ENCODE assay signal across 27 mouse cellular contexts in genomic region chr4:71431245-71431929, GRCm38 (mm10).
DNase-seq lines count a peak whose midpoint lies in the region; ATAC-seq lines count a peak whose summit lies in the region.
"Had no signal": no experiment of that assay in that cellular context is flagged by ENCODE, and none has a peak within 500 bp of the region (broad histone marks: within the 10 kb centered on the region; RNA-seq: fewer than 3 reads in every experiment).

No protein-coding gene starts in this region.

- no peak overlapping the region for H3K4me3 ChIP-seq in heart, embryonic 12.5 days
- H3K4me3 ChIP-seq: forebrain, embryonic 10.5 days; forebrain, embryonic 13.5 days; gastrocnemius, adult 2 months; heart, embryonic 13.5 days; hindbrain, embryonic 12.5 days; hindbrain, embryonic 15.5 days had no signal

- WGBS in heart, embryonic 12.5 days = 85% methylated on average over 3 of the region's 3 CpGs

- H3K9me3 ChIP-seq in heart, embryonic 12.5 days (replicated peaks) = no peaks in the 10 kb centered on the region
- H3K9me3 ChIP-seq: forebrain, embryonic 10.5 days; forebrain, embryonic 13.5 days; heart, embryonic 13.5 days; hindbrain, embryonic 12.5 days; hindbrain, embryonic 15.5 days had no signal

- peak; percentile 2 to 3 for DNase-seq in B cell, adult 2 months
- peak; percentile 4 for DNase-seq in c-Kit-positive CD71-negative TER-119-negative erythroid progenitor cells, embryonic 14.5 days (ENCODE audit: low read depth)
- DNase-seq in thymus, postnatal 25 days = no peak
- no peak for DNase-seq in right cerebral cortex, postnatal 10 days (ENCODE audit: low spot score in 2 of 2)
- no peak for DNase-seq in adrenal gland, adult 18-20 months (ENCODE audit: low spot score in 2 of 2)
- DNase-seq: adrenal gland, postnatal 10 days; adrenal gland, postnatal 36 days; cerebellum, adult 11 months; cerebellum, adult 2 months; cerebellum, postnatal 10 days; cerebellum, postnatal 36 days; forebrain, postnatal 0 days; gastrocnemius, adult 2 months; gastrocnemius, postnatal 14 days; heart, adult 18-20 months; heart, postnatal 14 days; heart, postnatal 4 days had no signal

- no peak overlapping the region for H3K4me2 ChIP-seq in heart, embryonic 12.5 days
- H3K4me2 ChIP-seq: forebrain, embryonic 13.5 days; heart, embryonic 13.5 days; hindbrain, embryonic 12.5 days; hindbrain, embryonic 15.5 days had no signal

- H3K9ac ChIP-seq in heart, embryonic 12.5 days = no peak overlapping the region
- H3K9ac ChIP-seq: forebrain, embryonic 13.5 days; forebrain, postnatal 0 days; heart, embryonic 13.5 days; hindbrain, embryonic 12.5 days; hindbrain, embryonic 15.5 days had no signal

- H3K4me1 ChIP-seq in heart, embryonic 12.5 days (replicated peaks) = no peaks in the 10 kb centered on the region
- H3K4me1 ChIP-seq: forebrain, embryonic 10.5 days; forebrain, embryonic 13.5 days; heart, embryonic 13.5 days; hindbrain, embryonic 12.5 days; hindbrain, embryonic 15.5 days had no signal

- no peaks in the 10 kb centered on the region for H3K27me3 ChIP-seq in heart, embryonic 12.5 days (replicated peaks)
- H3K27me3 ChIP-seq: forebrain, embryonic 13.5 days; heart, embryonic 13.5 days; hindbrain, embryonic 12.5 days; hindbrain, embryonic 15.5 days had no signal

- H3K36me3 ChIP-seq in heart, embryonic 12.5 days = no peaks in the 10 kb centered on the region
- H3K36me3 ChIP-seq: forebrain, embryonic 10.5 days; heart, embryonic 13.5 days; hindbrain, embryonic 12.5 days; hindbrain, embryonic 15.5 days had no signal

- ATAC-seq in hematopoietic stem cell, adult 5-6 weeks (replicated peaks in 1 of 2; ENCODE audit: insufficient read depth in 1 of 2, low FRiP score in 2 of 2, low TSS enrichment in 1 of 2, low read depth in 1 of 2, poor library complexity in 2 of 2, severe bottlenecking in 2 of 2) = peak; percentile 91 to 96; a peak in 3 of 4 replicates
- ATAC-seq in neutrophil, adult 5-6 weeks (ENCODE audit: extremely low read depth, insufficient number of reproducible peaks, low FRiP score, poor library complexity, severe bottlenecking) = peak; percentile 97
- ATAC-seq in heart, embryonic 12.5 days (ENCODE audit: insufficient number of reproducible peaks, low FRiP score) = no peak
- ATAC-seq: activated CD4-positive, CD25-positive, alpha-beta regulatory T cell, adult 4 months; forebrain, embryonic 13.5 days; forebrain, postnatal 0 days; intestine, postnatal 0 days had no signal

- H3K27ac ChIP-seq in heart, embryonic 12.5 days (ENCODE audit: poor library complexity, severe bottlenecking) = no peak overlapping the region
- H3K27ac ChIP-seq: forebrain, embryonic 10.5 days; forebrain, embryonic 13.5 days; gastrocnemius, adult 2 months; heart, embryonic 13.5 days; hindbrain, embryonic 12.5 days; hindbrain, embryonic 15.5 days had no signal

Comparison
In these comparisons a context has a peak if more than half of its experiments do, and no peak if none do; other contexts are left out.
1. DNase-seq: peak in B cell, adult 2 months (2 of 2) and c-Kit-positive CD71-negative TER-119-negative erythroid progenitor cells, embryonic 14.5 days (single experiment); none in thymus, postnatal 25 days (single experiment), right cerebral cortex, postnatal 10 days (0 of 2) and adrenal gland, adult 18-20 months (0 of 2).